In the genomic region with DNA sequence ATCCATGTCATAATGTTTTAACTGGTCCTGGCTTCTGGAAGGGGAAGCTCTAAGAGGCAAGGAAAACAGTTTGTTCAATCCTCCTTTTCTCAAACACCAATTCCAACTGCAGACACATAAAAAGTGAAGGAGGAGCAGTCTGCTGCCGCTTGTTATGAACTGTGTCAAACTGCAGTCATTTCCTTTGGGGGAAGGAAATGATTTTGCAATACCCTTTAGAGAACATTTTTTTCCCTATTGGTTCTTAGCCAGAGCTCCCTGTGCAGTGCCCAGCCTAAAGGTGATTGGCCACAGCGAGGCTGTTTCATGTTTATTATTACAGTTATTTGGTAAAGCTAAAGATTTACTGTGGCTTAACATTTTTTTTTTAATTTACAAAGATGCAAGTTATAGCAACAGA, we compare ENCODE assay signal across 24 mouse cellular contexts.
DNase-seq lines count a peak whose midpoint lies in the region; ATAC-seq and TF ChIP-seq lines count a peak whose summit lies in the region.
"Had no signal": no experiment of that assay in that cellular context is flagged by ENCODE, and none has a peak within 500 bp of the region (broad histone marks: within the 10 kb centered on the region; RNA-seq: fewer than 3 reads in every experiment).

No protein-coding gene starts in this region.

- H3K4me2 ChIP-seq in lung, embryonic 14.5 days = no peak overlapping the region
- H3K4me2 ChIP-seq in myocyte (ENCODE audit: low read depth) = no peak overlapping the region
- no peak overlapping the region for H3K4me2 ChIP-seq in liver, embryonic 12.5 days
- H3K4me2 ChIP-seq: embryonic facial prominence, embryonic 13.5 days; heart, embryonic 13.5 days; hindbrain, embryonic 12.5 days had no signal

- DNase-seq in lung, embryonic 14.5 days = peak; percentile 9
- no peak for DNase-seq in lung, adult 18-20 months
- DNase-seq in 416B (ENCODE audit: low read depth) (peak; percentile 84), MN1 (ENCODE audit: low spot score) (no peak)
- DNase-seq: adrenal gland, adult 2 months; adrenal gland, postnatal 36 days; cerebellum, adult 2 months; cerebellum, postnatal 10 days; gastrocnemius, adult 2 months; gastrocnemius, postnatal 25 days; heart, adult 11 months; heart, postnatal 36 days had no signal

- WGBS in lung, embryonic 14.5 days = 58% methylated on average over 2 of the region's 2 CpGs
- 49% methylated on average over 2 of the region's 2 CpGs for WGBS in liver, embryonic 12.5 days (ENCODE audit: insufficient replicate concordance)

- no peak overlapping the region for H3K27ac ChIP-seq in lung, embryonic 14.5 days (ENCODE audit: low read depth)
- H3K27ac ChIP-seq in embryonic fibroblast, embryonic 13.5 days (ENCODE audit: insufficient read depth, low read length) = peak overlapping the region; percentile 61; the same call in 1 of the 2 replicates
- no peak overlapping the region for H3K27ac ChIP-seq in liver, embryonic 12.5 days
- H3K27ac ChIP-seq: embryonic facial prominence, embryonic 13.5 days; forebrain, embryonic 10.5 days; gastrocnemius, adult 2 months; heart, embryonic 13.5 days; hindbrain, embryonic 12.5 days had no signal

- H3ac ChIP-seq in myocyte (ENCODE audit: control insufficient read depth, insufficient read length) = no peak overlapping the region

- H3K36me3 ChIP-seq in lung, embryonic 14.5 days (ENCODE audit: insufficient read depth) = no peaks in the 10 kb centered on the region
- no peaks in the 10 kb centered on the region for H3K36me3 ChIP-seq in myocyte (ENCODE audit: control insufficient read depth, insufficient read depth)
- no peaks in the 10 kb centered on the region for H3K36me3 ChIP-seq in liver, embryonic 12.5 days
- H3K36me3 ChIP-seq: embryonic facial prominence, embryonic 13.5 days; forebrain, embryonic 10.5 days; G1E; heart, embryonic 13.5 days; hindbrain, embryonic 12.5 days had no signal

- H3K4me3 ChIP-seq in lung, embryonic 14.5 days (ENCODE audit: low read depth, low read length) = no peak overlapping the region
- no peak overlapping the region for H3K4me3 ChIP-seq in embryonic fibroblast, embryonic 13.5 days (ENCODE audit: insufficient read depth, low read length)
- no peak overlapping the region for H3K4me3 ChIP-seq in myocyte
- no peak overlapping the region for H3K4me3 ChIP-seq in liver, embryonic 12.5 days
- H3K4me3 ChIP-seq: embryonic facial prominence, embryonic 13.5 days; forebrain, embryonic 10.5 days; gastrocnemius, adult 2 months; heart, embryonic 13.5 days; hindbrain, embryonic 12.5 days had no signal

- TF ChIP-seq CTCF in lung, embryonic 14.5 days (IDR thresholded peaks at IDR 0.05; ENCODE audit: low read depth) = no peak
- TF ChIP-seq CTCF in embryonic fibroblast, embryonic 13.5 days (IDR thresholded peaks at IDR 0.05; ENCODE audit: borderline replicate concordance, insufficient read depth, low read length) = no peak

- no peaks in the 10 kb centered on the region for H3K9me3 ChIP-seq in lung, embryonic 14.5 days (ENCODE audit: low read depth, low read length)
- H3K9me3 ChIP-seq in liver, embryonic 12.5 days (replicated peaks) = no peaks in the 10 kb centered on the region
- H3K9me3 ChIP-seq: embryonic facial prominence, embryonic 13.5 days; forebrain, embryonic 10.5 days; G1E; heart, embryonic 13.5 days; hindbrain, embryonic 12.5 days had no signal

- no peak for ATAC-seq in lung, embryonic 14.5 days (ENCODE audit: insufficient read depth)
- ATAC-seq in liver, embryonic 12.5 days = no peak
- ATAC-seq: CD4-positive, CD25-positive, alpha-beta regulatory T cell, adult 4 months; forebrain, embryonic 14.5 days; hindbrain, embryonic 16.5 days; inflammation-experienced regulatory T-cells, adult 6 months had no signal

- H3K9ac ChIP-seq in lung, embryonic 14.5 days = no peak overlapping the region
- no peak overlapping the region for H3K9ac ChIP-seq in liver, embryonic 12.5 days
- H3K9ac ChIP-seq: embryonic facial prominence, embryonic 13.5 days; heart, embryonic 13.5 days; hindbrain, embryonic 12.5 days had no signal

- no peaks in the 10 kb centered on the region for H3K27me3 ChIP-seq in lung, embryonic 14.5 days (ENCODE audit: insufficient read depth, low read length)
- H3K27me3 ChIP-seq in myocyte (ENCODE audit: control insufficient read depth, insufficient read depth, insufficient read length) = no peaks in the 10 kb centered on the region
- no peaks in the 10 kb centered on the region for H3K27me3 ChIP-seq in liver, embryonic 12.5 days (replicated peaks)
- H3K27me3 ChIP-seq: embryonic facial prominence, embryonic 13.5 days; heart, embryonic 13.5 days; hindbrain, embryonic 12.5 days had no signal

- no peak for TF ChIP-seq POLR2A in embryonic fibroblast, embryonic 13.5 days (IDR thresholded peaks at IDR 0.05; ENCODE audit: low read depth, low read length)
- no peak for TF ChIP-seq POLR2A in myocyte (IDR thresholded peaks at IDR 0.05; ENCODE audit: insufficient read length, low read depth)

- no peaks in the 10 kb centered on the region for H3K79me2 ChIP-seq in myocyte (ENCODE audit: control insufficient read depth, insufficient read depth)

- H3K4me1 ChIP-seq in lung, embryonic 14.5 days (ENCODE audit: insufficient read depth) = no peaks in the 10 kb centered on the region
- no peaks in the 10 kb centered on the region for H3K4me1 ChIP-seq in embryonic fibroblast, embryonic 13.5 days (ENCODE audit: control insufficient read depth, insufficient read depth, low read length)
- H3K4me1 ChIP-seq in liver, embryonic 12.5 days = no peaks in the 10 kb centered on the region
- H3K4me1 ChIP-seq: embryonic facial prominence, embryonic 13.5 days; forebrain, embryonic 10.5 days; heart, embryonic 13.5 days; hindbrain, embryonic 12.5 days had no signal

TF ChIP-seq in myocyte, 11 proteins besides CTCF, POLR2A, EP300 and RAD21:
- TF ChIP-seq CEBPB (IDR thresholded peaks at IDR 0.05; ENCODE audit: insufficient read depth, poor library complexity, severe bottlenecking) (peak; percentile 60; the same call in 1 of the 2 replicates), USF1 (IDR thresholded peaks at IDR 0.05; ENCODE audit: low read depth) (no peak)

Comparison
In these comparisons a context has a peak if more than half of its experiments do, and no peak if none do; other contexts are left out.
1. DNase-seq: peak in lung, embryonic 14.5 days (single experiment) and 416B (single experiment); none in lung, adult 18-20 months (0 of 2) and MN1 (single experiment).